Mouse (Mus musculus) fat pad, adult 2 months (tissue): ENCODE results near the gene Tbc1d2.
"Not testable (repeated sequence)": the region's sequence is repeated elsewhere in the genome, so short reads cannot be mapped to it uniquely, and the experiment has no call there.

Source experiments
- DNase-seq: peaks from one replicate; pipeline ENCODE4 v3.0.0-alpha.2; 2011; ENCODE audit warnings: low read depth, low spot score; ENCODE audit errors: extremely low read depth

Gene Tbc1d2

DNA sequence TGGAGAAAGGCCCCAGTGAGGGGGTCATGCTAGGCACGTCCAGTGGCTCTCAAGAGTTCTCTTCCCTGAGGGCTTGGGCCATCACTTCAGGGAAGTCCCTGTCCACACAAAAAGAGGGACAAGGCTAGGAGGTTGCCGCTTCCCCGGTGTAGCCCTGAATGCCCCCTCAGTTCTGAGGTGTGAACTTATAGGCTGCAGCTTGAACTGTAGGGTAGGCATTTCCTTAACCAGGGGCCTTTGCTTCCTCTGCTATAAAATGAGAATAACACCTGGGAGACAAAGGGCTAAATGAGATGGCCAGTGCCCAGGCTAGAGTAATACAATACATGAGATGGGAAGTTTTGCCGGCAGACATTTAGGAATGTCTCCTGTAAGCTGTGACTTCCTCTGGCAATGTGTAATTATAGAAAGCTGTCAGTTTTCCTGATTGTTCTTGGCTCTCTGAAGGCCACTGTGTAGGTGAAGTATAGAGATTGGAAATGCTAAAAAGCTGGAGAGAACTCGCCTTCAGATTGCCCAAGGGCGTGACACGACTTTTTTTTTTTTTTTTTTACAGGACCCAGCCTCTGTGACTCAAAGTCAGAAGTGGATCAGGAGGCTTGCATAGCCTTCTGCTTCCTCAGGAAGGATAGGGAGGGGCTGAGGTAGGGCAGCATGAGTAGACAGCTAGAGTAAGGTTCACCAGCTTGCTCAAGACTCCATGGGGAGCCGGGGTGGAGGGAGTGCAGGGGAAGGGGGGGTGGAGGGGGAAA is 6.9 kb downstream of the Tbc1d2 start:
- no peak for DNase-seq

- DNase-seq, result no peak
These were observed 8.7 kb downstream of the Tbc1d2 start for GRCm38 (mm10) chr4:46641283-46641682.

- no peak for DNase-seq
These were observed 10.1 kb downstream of the Tbc1d2 start for GRCm38 (mm10) chr4:46639866-46640265.

- DNase-seq, result not testable (repeated sequence)
These were observed 12.8 kb downstream of the Tbc1d2 start for GRCm38 (mm10) chr4:46637250-46637649.

- no peak for DNase-seq
These were observed 14.1 kb downstream of the Tbc1d2 start for GRCm38 (mm10) chr4:46635702-46636430.

- no peak for DNase-seq
These were observed 15.1 kb downstream of the Tbc1d2 start for GRCm38 (mm10) chr4:46634881-46635280.

DNA sequence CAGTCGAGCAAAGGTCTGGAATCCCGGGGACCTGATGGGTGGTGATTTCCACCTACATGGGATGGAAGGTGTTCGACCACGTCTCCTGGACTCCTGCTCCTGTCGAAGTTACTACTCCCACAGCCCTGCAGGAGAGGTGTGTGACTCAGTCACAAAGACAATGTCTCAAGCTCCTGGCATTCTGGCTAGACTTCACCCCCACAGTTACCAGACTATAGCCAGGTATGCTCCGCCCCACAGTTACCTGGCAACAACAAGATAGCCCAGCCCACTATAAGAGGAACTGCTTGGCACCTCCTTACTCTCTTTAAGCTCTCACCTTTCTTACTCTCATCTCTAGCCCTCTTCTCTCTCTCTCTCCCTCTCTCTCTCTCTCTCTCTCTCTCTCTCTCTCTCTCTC is 16.4 kb downstream of the Tbc1d2 start:
- DNase-seq, result not testable (repeated sequence)

DNA sequence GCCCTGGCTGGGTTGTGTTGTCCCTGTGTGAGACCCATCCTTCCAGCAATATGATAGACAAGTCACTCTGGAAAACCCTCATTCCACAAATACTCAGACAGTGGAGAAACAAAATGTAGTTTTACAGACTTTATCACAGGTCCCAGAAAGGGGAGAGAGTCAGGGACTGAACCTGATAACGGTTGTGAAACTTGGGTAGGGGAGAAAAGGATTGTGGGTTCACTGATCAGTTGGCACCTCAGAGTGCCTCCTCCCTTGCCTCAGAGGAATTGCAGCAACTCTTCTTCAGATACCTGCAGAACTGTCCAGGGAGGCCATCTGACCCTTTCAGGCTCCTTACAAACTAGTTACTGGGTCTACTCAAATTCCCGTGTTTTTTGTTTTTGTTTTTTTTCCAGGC is 17.5 kb downstream of the Tbc1d2 start:
- no peak for DNase-seq

GRCm38 (mm10) chr4:46630390-46630789 is 19.6 kb downstream of the Tbc1d2 start:
- no peak for DNase-seq

DNA sequence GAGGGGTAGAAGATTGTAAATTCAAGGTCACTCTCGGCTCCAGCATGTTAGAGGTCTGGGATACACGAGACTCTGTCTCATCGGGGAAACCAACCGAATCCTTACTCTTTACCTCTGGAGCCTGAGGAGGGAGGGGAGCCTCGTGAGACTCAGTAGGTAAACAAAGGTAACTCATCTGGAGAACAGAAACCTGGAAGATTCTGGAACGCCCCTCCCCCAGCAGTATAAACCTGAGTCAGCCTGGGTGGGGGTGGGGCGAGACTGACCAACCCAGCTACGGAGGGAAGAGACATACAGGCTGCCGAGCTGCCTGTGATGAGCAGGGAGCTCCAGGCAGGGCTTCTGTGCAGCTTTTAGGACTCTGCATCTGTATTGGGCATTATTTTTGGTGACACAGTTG is 21.1 kb downstream of the Tbc1d2 start:
- no peak for DNase-seq

DNA sequence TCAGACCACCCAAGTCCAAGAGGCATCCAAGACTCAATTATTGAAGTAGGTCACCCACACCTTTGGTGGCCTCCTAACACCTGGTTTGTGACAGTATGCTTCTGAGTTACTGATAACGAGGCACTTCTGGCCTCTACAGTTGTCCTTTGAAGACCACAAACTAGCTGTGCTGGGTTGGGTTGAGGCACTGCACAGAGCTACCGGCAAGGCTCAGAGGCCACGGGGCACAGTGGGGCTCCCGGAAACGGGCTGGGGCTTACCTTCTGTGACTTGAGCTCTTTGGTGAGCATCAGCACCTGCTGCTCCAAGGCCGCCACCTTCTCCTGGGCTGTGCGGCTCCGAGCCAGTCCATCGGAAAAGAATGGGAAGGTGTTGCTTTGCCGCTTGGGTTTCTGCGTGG is 21.9 kb downstream of the Tbc1d2 start:
- no peak for DNase-seq

GRCm38 (mm10) chr4:46625101-46625500 is 24.9 kb downstream of the Tbc1d2 start:
- no peak for DNase-seq

DNA sequence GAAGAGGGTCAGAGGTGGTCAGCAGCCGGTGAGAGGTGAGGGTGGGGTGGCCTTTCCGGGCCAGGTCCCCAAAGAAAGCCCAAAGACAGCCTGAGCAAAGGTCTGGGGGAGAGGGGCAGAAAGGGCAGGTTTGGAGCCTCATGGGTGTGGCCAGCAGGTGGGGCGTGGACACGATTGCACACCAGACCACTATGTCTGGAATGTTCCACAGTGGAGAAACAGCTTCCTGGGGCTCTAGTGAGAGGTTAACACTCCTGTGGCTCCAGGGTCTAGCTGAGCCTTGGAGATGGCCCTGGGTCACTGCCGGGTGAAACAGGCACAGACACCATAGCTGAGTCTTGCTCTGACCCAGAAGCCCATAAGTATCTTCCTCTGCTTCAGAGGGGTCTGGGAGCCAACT is 27.0 kb downstream of the Tbc1d2 start:
- DNase-seq, result no peak

- no peak for DNase-seq
These were observed 29.1 kb downstream of the Tbc1d2 start for GRCm38 (mm10) chr4:46620946-46621345.

DNA sequence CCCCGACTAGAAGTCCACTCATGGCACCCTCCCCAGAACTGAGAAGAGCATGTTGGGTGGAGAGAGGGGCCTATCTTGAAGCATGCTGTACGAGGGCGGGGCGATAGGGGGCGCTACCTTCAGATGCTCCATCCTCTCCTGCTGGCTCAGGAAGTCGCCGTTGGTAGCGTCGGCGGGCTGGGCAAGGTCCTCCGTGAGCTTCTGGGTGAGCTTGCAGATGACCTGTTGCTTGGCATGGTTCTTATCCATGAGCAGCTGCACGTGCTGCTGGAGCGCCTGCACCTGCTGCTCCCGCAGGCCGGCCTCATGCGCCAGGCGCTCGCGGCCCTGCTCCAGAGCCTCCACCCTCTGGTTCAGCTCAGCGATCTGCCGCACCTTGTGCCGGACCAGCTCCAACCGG is 29.7 kb downstream of the Tbc1d2 start:
- no peak for DNase-seq

GRCm38 (mm10) chr4:46618196-46618817 is 31.7 kb downstream of the Tbc1d2 start:
- no peak for DNase-seq

DNA sequence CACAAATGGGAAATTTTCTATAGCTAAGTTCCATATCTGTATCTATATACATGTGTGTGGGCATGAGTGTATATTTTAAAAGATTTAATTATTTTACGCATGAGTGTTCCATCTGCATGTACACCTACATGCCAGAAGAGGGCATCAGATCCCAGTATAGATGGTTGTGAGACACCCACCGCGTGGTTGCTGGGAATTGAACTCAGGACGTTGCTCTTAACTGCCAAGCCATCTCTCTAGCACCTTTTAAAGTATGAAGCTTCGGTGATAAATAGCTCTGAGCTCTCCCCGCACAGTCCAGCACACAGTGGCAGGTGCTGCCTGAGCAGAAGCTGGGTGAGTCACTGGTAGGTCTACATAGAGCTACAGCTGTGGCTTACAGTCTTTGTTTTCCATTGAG is 32.6 kb downstream of the Tbc1d2 start:
- DNase-seq, result no peak

DNA sequence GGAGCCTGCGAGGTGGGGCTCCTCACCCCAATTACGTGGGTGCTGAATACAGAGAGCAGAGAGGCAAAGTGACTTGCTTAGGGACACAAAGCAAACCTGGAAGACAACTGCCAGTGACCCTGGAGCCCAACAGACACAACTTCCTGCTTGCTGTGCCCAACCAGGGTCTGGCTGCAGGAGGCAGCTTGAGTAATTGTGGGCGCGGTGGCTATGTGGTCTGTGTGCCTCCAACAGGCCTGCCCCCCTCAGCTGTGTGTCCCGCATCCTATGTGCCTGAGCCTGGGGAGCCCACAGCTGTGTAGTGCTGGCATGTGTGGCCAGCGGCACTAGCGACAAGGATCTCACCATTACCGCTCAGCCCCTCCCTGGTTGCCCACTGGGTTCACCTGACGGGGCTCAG is 35.4 kb downstream of the Tbc1d2 start:
- no peak for DNase-seq

DNA sequence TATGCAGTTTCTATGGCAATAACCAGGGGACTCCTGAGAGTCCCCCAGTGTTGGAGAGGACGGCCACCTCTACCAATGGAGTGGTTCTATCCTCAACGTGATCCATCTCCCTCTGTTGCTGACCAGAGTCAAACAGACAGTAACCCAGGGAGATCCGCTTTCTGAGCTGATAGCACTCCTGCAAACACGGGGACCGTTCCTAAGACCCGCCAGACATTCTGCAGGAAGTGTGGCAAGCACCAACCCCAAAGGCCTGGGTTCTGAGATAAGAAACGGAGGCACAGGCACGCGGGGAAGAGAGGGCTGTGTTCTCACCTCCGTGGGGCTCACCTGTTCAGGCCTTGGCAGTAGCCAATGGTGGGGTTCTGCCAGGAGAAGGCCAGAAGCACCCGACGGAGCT is 36.4 kb downstream of the Tbc1d2 start:
- DNase-seq, result no peak

GRCm38 (mm10) chr4:46611181-46611580 is 38.8 kb downstream of the Tbc1d2 start:
- DNase-seq, result no peak

DNA sequence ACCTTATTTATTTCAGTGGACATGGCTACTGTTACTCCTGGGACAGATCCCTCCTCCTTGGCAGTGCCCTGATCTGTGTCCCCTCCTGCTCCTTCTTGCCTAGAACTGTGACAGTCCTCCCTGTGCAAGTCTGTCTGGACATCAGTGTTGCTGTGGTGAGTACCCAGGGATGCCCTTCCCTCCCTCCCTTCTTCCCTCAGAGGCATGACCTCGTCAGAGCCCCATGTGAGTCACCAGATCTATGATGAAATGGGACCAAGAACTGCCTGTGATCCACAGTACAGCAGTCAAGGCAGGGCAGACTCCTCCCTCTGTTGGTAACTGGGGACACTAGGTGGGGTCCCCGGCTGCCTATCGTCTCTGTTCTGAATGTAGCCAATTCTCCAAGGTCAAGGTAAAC is 42.4 kb downstream of the Tbc1d2 start:
- DNase-seq, result no peak

- DNase-seq, result no peak
These were observed 44.6 kb downstream of the Tbc1d2 start for GRCm38 (mm10) chr4:46605451-46605850.
